Mouse (Mus musculus) neural tube, embryonic 14.5 days (tissue): ENCODE measurements at regions not wholly inside any gene's neighbourhood (a gene's known extent, or its start where the extent isn't known, plus 50 kb on each side); places are given as distances from the start of the nearest gene placed in this dataset.

Experiments
- ATAC-seq: fragments of 200-750 bp; cut with Nextera tagmentation; 2 replicates; pipeline ENCODE4 v1.8.0; 2017; ENCODE audit warnings: low read depth, mild to moderate bottlenecking, moderate TSS enrichment, moderate library complexity
- H3K27ac ChIP-seq: fragments of 300-500 bp; sonication (generic); 2 replicates; pipeline ENCODE4 v1.5.1; 2014; ENCODE audit warnings: low read depth, mild to moderate bottlenecking, control low read depth, low read length, moderate library complexity, mixed read lengths
- H3K27me3 ChIP-seq: fragments of 300-500 bp; sonication (generic); 2 replicates; pipeline ENCODE4 v1.6.1; 2014; ENCODE audit warnings: low read length; ENCODE audit not compliant: control insufficient read depth, insufficient read depth
- H3K36me3 ChIP-seq: fragments of 300-500 bp; sonication (generic); 2 replicates; pipeline ENCODE4 v1.6.1; 2014; ENCODE audit warnings: low read length, mixed read lengths; ENCODE audit not compliant: control insufficient read depth, insufficient read depth
- H3K4me1 ChIP-seq: fragments of 300-500 bp; sonication (generic); 2 replicates; pipeline ENCODE4 v1.6.1; 2014; ENCODE audit warnings: low read length; ENCODE audit not compliant: control insufficient read depth, insufficient read depth
- H3K4me2 ChIP-seq: fragments of 300-500 bp; sonication (generic); 2 replicates; pipeline ENCODE4 v1.6.1; 2014; ENCODE audit warnings: mild to moderate bottlenecking, low read depth, low read length, control low read depth
- H3K4me3 ChIP-seq: fragments of 300-500 bp; sonication (generic); 2 replicates; pipeline ENCODE4 v1.5.1; 2014; ENCODE audit warnings: low read depth, low read length, control low read depth, mixed read lengths
- H3K9ac ChIP-seq: fragments of 300-500 bp; sonication (generic); replicated peaks from 2 replicates; pipeline ENCODE4 v1.6.1; 2014; ENCODE audit warnings: low read depth, mild to moderate bottlenecking, control low read depth, low read length, mixed read lengths
- H3K9me3 ChIP-seq: fragments of 300-500 bp; sonication (generic); 2 replicates; pipeline ENCODE4 v1.6.1; 2016; ENCODE audit warnings: low read length; ENCODE audit not compliant: control insufficient read depth
- WGBS: fragments of 180-500 bp; shearing (Covaris S2); extraction: QIAGEN DNeasy Blood & Tissue Kit; methylation state at CpG from one replicate; pipeline ENCODE4 v1.1.7; 2014; 5-methylcytosine and 5-hydroxymethylcytosine counted together

DNA sequence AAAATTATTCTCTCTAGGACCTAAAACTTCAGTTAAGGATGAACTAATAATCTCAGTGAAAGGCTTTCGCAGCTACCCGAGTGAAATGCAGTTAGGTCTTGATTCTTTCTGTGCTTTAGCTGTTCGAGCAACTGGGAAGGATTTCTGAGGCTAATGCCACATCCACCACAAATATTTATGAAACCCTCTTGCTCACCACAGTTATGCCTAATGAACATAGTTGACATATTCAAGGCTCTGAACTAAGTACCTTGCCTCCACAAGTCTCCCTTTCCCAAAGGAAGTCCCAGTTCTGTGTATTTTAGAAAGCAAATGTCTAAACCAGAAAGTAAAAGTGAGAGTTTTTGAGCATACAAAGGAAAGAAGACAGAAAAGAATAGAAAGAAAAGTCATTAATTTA lies 129.1 kb upstream of the Bank1 start:
- no peaks in the 10 kb centered on the region for H3K4me1 ChIP-seq

DNA sequence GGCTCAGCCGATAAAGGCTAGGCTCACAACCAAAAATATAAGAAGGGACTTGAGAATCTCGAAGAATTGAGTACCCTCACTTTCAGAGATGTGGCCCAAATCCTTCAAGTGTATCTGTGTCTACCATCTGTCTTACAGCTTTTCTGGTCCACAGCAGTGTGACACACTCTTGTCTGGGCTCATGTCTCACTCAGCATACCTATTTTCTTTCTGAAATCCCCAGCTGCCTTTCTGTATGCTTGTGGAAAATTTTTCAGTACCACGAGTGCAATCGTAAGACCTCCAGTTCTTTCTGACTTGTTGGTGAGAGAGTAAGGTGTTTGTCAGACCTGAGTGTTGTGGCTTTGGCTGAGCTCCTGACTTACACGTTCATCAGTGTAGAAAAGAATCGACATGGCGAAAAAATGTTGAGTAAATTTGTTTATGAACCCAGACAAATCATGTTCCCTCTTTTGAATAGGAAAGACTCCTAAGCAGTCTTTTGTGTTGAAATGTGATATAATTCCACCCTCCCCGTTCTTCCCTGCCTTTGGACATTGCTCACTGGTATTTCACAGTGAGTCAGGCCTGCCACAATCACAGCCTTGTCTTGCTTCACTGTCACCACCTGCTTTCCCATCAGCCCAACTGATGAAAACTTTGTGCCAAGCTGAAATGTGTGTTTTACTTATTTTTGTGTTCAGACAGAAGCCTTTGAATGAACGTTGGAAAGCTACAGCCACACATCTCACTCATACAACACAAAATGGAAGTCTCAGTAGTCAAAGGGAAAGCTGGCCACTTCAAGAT lies 125.3 kb upstream of the Bank1 start:
- Histone ChIP-seq H3K4me3 (no peak overlapping the region), H3K4me1 (0 out of 2 replicates have a peak, but pooled peaks cover 2% of the 10 kb centered on the region), H3K36me3 (no peaks in the 10 kb centered on the region), H3K4me2 (no peak overlapping the region), H3K9ac (no peak overlapping the region), H3K9me3 (no peaks in the 10 kb centered on the region), H3K27ac (no peak overlapping the region), H3K27me3 (no peaks in the 10 kb centered on the region)
- no peak for ATAC-seq
- WGBS: 89% methylated on average over 9 of the region's 9 CpGs

More for the DNA sequence above, 129.1 kb upstream of the Bank1 start:
- no peaks in the 10 kb centered on the region for H3K9me3 ChIP-seq
- H3K27ac ChIP-seq: no peak overlapping the region
- no peaks in the 10 kb centered on the region for H3K36me3 ChIP-seq
- H3K4me2 ChIP-seq: no peak overlapping the region
- ATAC-seq: no peak
- 84% methylated on average over 3 of the region's 3 CpGs for WGBS
- no peak overlapping the region for H3K4me3 ChIP-seq
- no peak overlapping the region for H3K9ac ChIP-seq
- H3K27me3 ChIP-seq: no peaks in the 10 kb centered on the region

- 0 out of 2 replicates have a peak, but pooled peaks cover 2% of the 10 kb centered on the region for H3K4me1 ChIP-seq
- no peak overlapping the region for H3K9ac ChIP-seq
- no peak overlapping the region for H3K4me2 ChIP-seq
- H3K4me3 ChIP-seq: no peak overlapping the region
- no peaks in the 10 kb centered on the region for H3K9me3 ChIP-seq
- 94% methylated on average over 2 of the region's 2 CpGs for WGBS
- ATAC-seq: no peak
- H3K27ac ChIP-seq: no peak overlapping the region
- H3K27me3 ChIP-seq: no peaks in the 10 kb centered on the region
- H3K36me3 ChIP-seq: no peaks in the 10 kb centered on the region
Measured at GRCm38 (mm10) chr3:136450361-136450895, 124.6 kb upstream of the Bank1 start.

- ATAC-seq: peak; percentile 60; the same call in 1 of the 2 replicates
- Histone ChIP-seq H3K4me2 (no peak overlapping the region), H3K4me1 (0 out of 2 replicates have a peak, but pooled peaks cover 2% of the 10 kb centered on the region), H3K36me3 (no peaks in the 10 kb centered on the region), H3K9ac (no peak overlapping the region), H3K4me3 (no peak overlapping the region), H3K27ac (no peak overlapping the region), H3K27me3 (no peaks in the 10 kb centered on the region), H3K9me3 (no peaks in the 10 kb centered on the region)
- WGBS: 53% methylated on average over 4 of the region's 4 CpGs
Measured at GRCm38 (mm10) chr3:136449364-136449763, 123.5 kb upstream of the Bank1 start.

GRCm38 (mm10) chr3:136444598-136444997 lies 118.7 kb upstream of the Bank1 start:
- Histone ChIP-seq H3K9ac (no peak overlapping the region), H3K36me3 (no peaks in the 10 kb centered on the region), H3K4me2 (no peak overlapping the region), H3K4me1 (0 out of 2 replicates have a peak, but pooled peaks cover 2% of the 10 kb centered on the region), H3K4me3 (no peak overlapping the region), H3K9me3 (no peaks in the 10 kb centered on the region), H3K27me3 (no peaks in the 10 kb centered on the region), H3K27ac (no peak overlapping the region)
- ATAC-seq: no peak
- 72% methylated on average over 2 of the region's 2 CpGs for WGBS

- no peaks in the 10 kb centered on the region for H3K36me3 ChIP-seq
Measured at GRCm38 (mm10) chr3:136442099-136442498, 116.2 kb upstream of the Bank1 start.

GRCm38 (mm10) chr3:136439907-136440645 lies 114.2 kb upstream of the Bank1 start:
- WGBS: 82% methylated on average over 7 of the region's 7 CpGs
- ATAC-seq: no peak
- Histone ChIP-seq H3K9ac (no peak overlapping the region), H3K9me3 (no peaks in the 10 kb centered on the region), H3K27ac (no peak overlapping the region), H3K36me3 (no peaks in the 10 kb centered on the region), H3K4me1 (no peaks in the 10 kb centered on the region), H3K27me3 (no peaks in the 10 kb centered on the region), H3K4me2 (no peak overlapping the region), H3K4me3 (no peak overlapping the region)

More at GRCm38 (mm10) chr3:136442099-136442498, 116.2 kb upstream of the Bank1 start:
- H3K27me3 ChIP-seq: no peaks in the 10 kb centered on the region
- no peak overlapping the region for H3K4me2 ChIP-seq
- no peak overlapping the region for H3K4me3 ChIP-seq
- H3K9me3 ChIP-seq: no peaks in the 10 kb centered on the region
- WGBS: 89% methylated on average over 2 of the region's 2 CpGs
- H3K4me1 ChIP-seq: no peaks in the 10 kb centered on the region
- ATAC-seq: no peak
- no peak overlapping the region for H3K27ac ChIP-seq
- no peak overlapping the region for H3K9ac ChIP-seq

GRCm38 (mm10) chr3:136439350-136439749 lies 113.5 kb upstream of the Bank1 start:
- Histone ChIP-seq H3K36me3 (no peaks in the 10 kb centered on the region), H3K4me1 (no peaks in the 10 kb centered on the region), H3K9me3 (no peaks in the 10 kb centered on the region), H3K27ac (no peak overlapping the region), H3K4me3 (no peak overlapping the region), H3K4me2 (no peak overlapping the region), H3K9ac (no peak overlapping the region), H3K27me3 (no peaks in the 10 kb centered on the region)
- 81% methylated on average over 5 of the region's 5 CpGs for WGBS
- no peak for ATAC-seq

- ATAC-seq: no peak
- WGBS: 77% methylated on average over 5 of the region's 5 CpGs
- H3K4me2 ChIP-seq: no peak overlapping the region
- no peaks in the 10 kb centered on the region for H3K4me1 ChIP-seq
- H3K36me3 ChIP-seq: no peaks in the 10 kb centered on the region
- H3K27me3 ChIP-seq: no peaks in the 10 kb centered on the region
- H3K27ac ChIP-seq: no peak overlapping the region
- no peak overlapping the region for H3K9ac ChIP-seq
- H3K9me3 ChIP-seq: no peaks in the 10 kb centered on the region
- no peak overlapping the region for H3K4me3 ChIP-seq
Measured at GRCm38 (mm10) chr3:136434407-136434806, 108.5 kb upstream of the Bank1 start.
